Mouse (Mus musculus) lung, adult 18-20 months (tissue): Measurements from ENCODE around the gene Flnb.

Source experiments
- DNase-seq, 2 experiments: peaks; one replicate each; pipeline ENCODE4 v3.0.0; 2022; ENCODE audit warnings: mixed read lengths in 2 of 2

Gene Flnb

GRCm38 (mm10) chr14:7826151-7826937, 8.6 kb downstream of the Flnb start:
- peak; percentile 26 to 44 for DNase-seq

DNA sequence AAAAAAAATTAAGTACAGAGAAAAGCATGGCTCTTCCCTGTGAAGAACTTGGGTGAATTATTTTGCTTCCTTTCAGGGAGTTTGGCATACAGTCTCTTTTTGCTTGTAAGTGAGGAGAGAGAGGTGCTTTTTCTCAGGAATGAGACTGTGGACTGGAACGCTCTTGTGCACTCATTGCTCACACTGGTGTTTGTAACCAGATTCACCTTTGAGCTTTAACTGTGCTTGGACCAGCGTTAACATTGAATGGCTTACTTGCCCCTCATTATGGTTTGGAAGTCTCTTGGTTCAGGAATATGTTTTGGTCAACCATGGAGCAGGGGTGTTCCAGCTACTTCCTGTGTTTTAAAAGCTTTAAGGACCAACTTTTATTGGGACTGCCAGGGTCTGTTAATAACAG, 11.4 kb downstream of the Flnb start:
- DNase-seq = no peak

- no peak for DNase-seq
Measured at GRCm38 (mm10) chr14:7831770-7832439, 14.1 kb downstream of the Flnb start.

DNA sequence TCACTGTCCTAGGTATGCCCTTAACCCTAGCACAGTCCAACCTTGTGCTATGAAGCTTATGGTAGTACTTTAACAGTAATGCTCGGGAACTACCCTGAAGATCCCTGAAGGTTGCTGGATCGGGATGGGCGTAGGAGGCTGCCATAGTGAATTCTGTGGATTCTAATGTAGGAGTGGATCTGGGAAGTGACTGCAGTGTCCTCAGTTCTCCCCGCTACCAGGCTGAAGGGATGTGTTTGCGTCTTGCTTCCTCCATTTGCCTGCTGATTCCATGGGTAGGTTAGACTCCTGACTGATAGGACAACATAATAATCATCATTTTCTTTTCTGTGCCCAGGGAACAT, 14.7 kb downstream of the Flnb start:
- no peak for DNase-seq

GRCm38 (mm10) chr14:7833458-7833857, 15.7 kb downstream of the Flnb start:
- no peak for DNase-seq

DNA sequence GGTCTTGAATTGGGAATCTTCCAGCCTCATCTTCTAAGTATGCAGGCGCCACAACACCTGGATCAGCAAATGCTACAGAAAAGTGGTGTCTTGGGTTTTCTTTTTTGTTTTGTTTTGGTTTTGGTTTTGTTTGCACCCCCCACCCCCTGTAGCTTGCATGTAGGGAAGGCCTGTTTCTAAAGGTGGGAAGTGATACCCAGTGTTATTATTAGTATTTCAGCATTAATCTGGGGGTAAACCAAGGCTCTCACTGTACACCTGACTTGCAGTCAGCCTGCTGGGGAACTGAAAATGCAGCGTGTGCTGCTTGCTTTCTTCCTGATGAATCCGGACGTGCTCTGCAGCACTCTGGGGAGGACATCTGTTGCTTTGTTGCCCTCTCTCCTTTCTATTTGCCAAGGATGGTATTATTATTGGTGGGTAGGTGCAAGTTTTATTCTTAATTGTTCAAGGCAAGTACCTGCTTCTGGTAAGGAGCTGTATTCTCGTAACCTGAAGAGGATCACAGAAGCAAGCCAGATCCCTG, 20.9 kb downstream of the Flnb start:
- no peak for DNase-seq

GRCm38 (mm10) chr14:7839950-7840514, 22.3 kb downstream of the Flnb start:
- no peak for DNase-seq

DNA sequence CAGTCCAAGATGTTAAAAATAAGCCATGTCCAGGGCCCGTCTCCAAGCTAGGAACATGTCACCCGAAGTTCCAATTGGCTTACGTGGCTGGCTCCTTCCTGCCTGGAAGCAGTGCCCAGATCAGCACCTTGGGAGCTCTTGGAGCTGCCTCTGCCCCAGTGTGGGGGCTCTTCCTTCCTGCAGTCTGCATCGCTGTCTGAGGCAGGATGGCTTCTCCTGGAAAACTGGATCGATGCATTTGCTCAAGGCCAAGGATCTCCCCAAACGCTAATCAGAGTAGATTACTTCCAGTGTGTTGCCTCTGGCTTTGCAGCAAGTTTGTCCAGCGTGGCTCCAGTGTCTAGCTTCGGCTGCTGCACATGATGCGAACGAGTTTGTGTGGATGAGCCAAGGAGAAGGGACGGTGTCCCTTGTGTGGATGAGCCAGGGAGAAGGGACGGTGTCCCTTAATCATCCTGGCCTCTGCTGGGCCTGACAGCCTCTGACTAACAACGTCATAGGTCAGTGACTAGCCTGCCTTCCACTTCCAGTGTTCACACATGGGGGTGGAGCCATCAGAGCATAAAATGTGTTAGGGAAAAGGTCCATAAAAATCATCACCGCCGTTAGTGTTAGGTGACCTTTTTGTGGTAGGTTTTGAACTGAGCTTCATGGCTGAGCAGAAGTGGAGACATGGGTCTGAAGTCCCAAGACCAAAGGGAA, 25.0 kb downstream of the Flnb start:
- no peak for DNase-seq

DNA sequence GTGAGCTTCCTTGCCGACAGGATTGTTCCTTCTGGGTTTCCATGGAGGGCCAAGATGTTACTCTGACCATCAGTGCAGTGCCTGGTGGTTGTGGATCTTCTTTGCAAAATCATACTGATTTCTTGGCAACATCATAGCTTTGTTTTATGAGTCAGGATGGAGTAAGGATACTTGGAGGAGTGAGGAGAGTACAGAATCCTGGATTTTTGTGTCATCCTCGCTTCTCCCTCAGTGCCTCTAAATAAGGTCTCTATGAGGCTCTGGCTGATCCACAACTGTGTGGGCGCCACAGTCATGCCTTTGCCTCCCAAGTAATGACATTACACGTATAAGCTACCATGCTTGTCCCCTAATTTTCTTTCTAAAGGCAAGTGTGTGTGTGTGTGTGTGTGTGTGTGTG, 28.9 kb downstream of the Flnb start:
- no peak for DNase-seq

DNA sequence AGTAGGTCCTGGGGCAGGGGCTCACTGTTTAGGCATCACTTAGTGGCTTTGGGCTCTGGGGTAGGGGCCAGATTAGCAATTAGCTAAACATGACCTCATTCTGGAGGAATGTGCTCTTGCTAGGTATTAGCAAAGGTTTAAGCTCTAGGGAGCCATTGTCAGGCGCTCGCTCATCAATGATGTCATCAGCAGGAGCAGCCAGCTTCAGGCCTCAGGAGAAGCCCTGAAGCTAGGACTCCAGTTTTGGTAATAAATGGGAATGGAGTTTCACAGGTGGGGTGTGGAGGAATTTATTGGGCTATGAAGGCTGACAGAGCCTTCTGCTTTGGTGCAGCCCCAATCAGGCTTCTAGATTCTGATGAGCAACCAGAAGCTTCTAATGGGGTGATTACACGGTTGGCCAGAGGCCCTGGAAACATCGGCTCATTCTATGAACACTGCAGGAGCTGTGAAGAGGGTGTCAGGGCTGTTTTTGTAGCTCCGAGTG, 30.0 kb downstream of the Flnb start:
- no peak for DNase-seq

DNA sequence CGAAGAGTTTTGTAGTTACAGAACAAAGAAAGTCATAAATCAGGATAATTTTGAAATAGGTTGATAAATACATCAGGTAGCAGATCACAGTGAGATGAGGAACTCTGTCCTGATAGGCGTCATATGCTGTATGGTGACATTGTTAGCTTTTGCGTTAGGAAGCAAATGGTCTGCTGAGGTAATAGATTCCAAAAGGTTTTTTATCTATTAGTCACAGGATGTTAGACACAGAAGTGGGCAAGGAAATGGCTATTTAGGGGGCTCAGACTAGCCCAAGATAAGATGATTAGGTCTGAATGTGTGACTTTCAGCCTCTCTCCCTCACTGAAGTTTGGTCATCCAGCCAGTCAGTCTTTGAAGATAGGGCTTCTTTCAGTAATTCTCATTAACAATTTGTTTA, 33.2 kb downstream of the Flnb start:
- no peak for DNase-seq

GRCm38 (mm10) chr14:7851543-7852065, 33.8 kb downstream of the Flnb start:
- peak; percentile 82 to 86 for DNase-seq

- peak; percentile 18 to 31 for DNase-seq
Measured at GRCm38 (mm10) chr14:7853691-7854090, 35.9 kb downstream of the Flnb start.

DNA sequence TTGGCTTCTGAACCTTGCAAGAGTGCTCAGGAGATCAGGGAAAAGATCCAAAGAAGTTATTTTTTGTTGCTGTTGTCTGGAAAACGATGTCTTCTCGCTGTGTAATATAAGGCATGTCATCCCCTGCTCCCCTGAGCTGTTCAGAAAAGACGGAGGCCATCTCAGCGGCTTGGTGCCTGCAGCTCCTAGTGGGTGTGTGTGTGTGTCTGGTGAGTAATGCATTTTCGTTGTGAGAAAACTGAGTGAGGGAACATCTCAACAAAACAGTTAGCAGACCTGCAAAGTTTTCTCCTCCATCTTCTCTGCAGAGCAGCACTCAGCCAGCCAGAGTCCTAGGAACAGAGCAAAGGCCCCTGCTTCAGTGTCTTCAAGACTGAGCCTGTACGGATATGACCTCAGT, 36.6 kb downstream of the Flnb start:
- DNase-seq = no peak

DNA sequence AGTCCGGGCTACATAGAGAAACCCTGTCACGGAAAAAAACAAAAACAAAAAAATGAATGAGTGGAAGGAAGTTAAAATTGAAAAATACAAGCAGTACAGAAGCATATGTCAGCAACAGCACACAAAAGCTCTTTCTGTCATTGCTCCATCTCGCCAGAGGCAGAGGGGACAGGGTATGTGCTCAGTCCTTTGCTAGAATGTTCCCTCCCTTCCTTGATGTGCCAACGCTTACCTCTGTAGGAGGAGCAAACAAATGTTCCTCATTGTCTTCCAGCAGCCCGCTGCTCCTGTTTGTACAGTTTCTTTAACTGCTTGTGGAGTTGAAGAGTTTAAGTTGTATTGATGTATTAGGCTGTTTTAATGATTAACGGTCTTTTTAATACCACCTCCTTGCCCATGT, 37.3 kb downstream of the Flnb start:
- DNase-seq = peak in 1 of 2 experiments; percentile 36

DNA sequence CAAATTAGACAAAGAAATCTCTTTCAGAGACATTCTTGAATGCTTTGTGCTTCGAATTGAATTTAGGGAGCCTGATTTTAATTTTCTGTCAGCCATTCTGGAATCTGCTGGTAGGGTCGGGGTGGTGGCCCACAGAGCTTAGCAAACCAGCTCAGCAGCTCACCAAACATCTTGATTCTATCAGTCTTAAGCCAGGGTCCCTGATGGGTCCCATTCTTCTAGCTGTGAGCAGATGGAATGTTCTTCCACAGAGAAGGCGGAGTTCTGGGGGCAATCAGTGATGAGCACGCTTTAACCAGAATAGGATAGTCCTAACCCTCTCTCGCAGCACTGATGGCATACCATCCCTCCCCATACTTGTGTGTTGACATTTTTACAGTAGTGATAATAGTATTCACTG, 37.7 kb downstream of the Flnb start:
- DNase-seq = no peak

GRCm38 (mm10) chr14:7856348-7856747, 38.6 kb downstream of the Flnb start:
- no peak for DNase-seq

- no peak for DNase-seq
Measured at GRCm38 (mm10) chr14:7857835-7858234, 40.1 kb downstream of the Flnb start.

DNA sequence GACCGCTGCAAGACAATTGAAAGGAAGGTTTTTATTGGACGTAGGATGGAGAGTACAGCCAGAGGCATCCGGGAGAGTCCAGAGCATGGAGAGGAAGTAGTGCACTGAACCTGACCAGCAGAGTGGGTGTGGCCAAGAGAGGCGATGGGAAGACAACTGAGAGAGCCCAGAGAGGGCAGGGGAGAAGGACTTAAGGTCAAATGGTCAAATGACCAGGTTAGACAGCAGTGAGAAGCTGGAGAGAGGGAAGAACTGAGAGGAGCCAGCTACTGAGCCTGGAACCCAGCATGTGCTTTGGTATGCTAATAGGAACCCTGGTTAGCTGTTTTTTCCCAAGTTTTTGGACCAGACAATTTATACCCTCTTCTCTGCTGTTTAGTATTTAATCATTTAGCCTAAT, 40.7 kb downstream of the Flnb start:
- no peak for DNase-seq

DNA sequence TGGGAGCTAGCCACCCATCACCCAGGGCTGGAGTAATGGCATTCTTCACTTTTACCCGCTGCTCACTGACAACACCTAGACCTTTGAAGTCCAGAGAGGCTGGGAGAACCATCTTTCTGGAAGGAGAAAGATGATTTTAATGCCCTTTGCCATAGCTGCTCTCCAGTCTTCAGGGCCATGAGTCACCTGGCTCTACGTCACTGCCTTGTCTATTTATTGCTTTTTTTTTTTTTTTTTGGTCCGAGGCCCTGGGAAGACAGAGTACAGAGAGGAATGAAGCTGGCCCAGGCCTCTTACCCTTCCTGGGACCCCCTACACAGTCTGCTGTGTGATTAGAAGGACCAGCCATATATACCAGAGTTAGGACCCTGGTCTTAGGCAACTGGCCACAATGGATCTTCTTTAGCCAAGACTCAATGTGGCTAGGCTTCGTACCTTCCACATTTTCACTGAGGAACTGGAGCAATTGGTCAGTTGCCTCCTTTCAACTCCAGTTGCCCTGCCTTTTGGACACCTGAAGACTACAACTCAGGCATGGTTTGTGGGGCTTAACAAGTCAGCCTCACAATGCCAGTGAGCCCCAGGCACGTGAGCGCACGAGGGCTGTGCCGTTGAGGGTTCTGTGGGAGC, 42.9 kb downstream of the Flnb start:
- no peak for DNase-seq

- no peak for DNase-seq
Measured at GRCm38 (mm10) chr14:7861275-7861674, 43.5 kb downstream of the Flnb start.

- no peak for DNase-seq
Measured at GRCm38 (mm10) chr14:7862226-7862625, 44.5 kb downstream of the Flnb start.
